Mouse (Mus musculus) embryonic fibroblast, embryonic 13.5 days (primary cell): ENCODE measurements at regions not wholly inside any gene's neighbourhood (a gene's known extent, or its start where the extent isn't known, plus 50 kb on each side); places are given as distances from the start of the nearest gene placed in this dataset.

ENCODE experiments used
- CTCF ChIP-seq: IDR thresholded peaks from 2 replicates; pipeline ENCODE4 v1.5.1; 2011; ENCODE audit warnings: mild to moderate bottlenecking, control low read depth, low read length, moderate library complexity, borderline replicate concordance; ENCODE audit not compliant: insufficient read depth
- POLR2A ChIP-seq: IDR thresholded peaks from 2 replicates; pipeline ENCODE4 v1.6.1; 2011; ENCODE audit warnings: low read depth, mild to moderate bottlenecking, control low read depth, low read length, moderate library complexity

DNA sequence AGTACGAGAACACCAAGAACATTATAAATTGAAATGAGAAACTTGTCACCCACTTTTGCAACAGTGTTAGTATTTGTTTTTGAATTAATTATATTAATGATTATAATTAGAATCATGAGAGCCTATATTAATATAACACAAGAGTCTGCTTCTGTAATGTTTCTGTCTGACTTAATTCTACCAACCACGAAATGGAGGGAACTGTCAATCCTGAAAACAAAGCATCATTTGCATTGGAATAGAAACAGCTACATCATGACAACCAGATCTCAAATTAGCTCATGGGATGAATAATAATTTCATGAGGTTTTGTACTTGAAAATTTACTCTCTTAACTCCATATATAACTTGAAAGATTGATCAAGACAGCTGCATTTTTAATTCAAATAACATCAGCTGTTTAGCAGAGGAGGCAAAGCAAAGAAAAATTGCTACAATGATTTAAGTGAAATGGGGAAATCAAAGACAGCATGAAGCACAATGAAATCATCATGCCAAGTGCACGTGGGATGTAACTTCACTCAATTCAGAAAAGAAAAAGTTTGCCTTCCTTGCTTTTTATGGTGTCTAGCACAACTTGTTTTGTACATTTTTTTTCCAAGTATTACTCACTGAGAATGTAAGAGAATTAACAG, 150.1 kb upstream of the Tmprss15 start:
- TF ChIP-seq CTCF (no peak), POLR2A (no peak)
